Mouse (Mus musculus) brain, embryonic 14.5 days (tissue): ENCODE results near the gene Ptgds.

ENCODE experiments used
- CTCF ChIP-seq: fragments of 200-500 bp; IDR thresholded peaks from 2 replicates; pipeline ENCODE4 v1.5.1; 2012; ENCODE audit warnings: inconsistent platforms, mild to moderate bottlenecking, moderate library complexity, borderline replicate concordance; ENCODE audit not compliant: insufficient read depth, insufficient read length; ENCODE audit errors: extremely low read depth
- POLR2A ChIP-seq: fragments of 200-500 bp; IDR thresholded peaks from 2 replicates; pipeline ENCODE4 v1.6.1; 2012; ENCODE audit warnings: mild to moderate bottlenecking, inconsistent platforms, borderline replicate concordance; ENCODE audit not compliant: poor library complexity, insufficient read depth, insufficient read length, severe bottlenecking; ENCODE audit errors: extremely low read depth

GRCm38 (mm10) chr2:25465256-25465655, 4.6 kb downstream of the Ptgds start:
- TF ChIP-seq POLR2A (no peak), CTCF (no peak)
